Mouse (Mus musculus) neural tube, embryonic 11.5 days (tissue): Measurements from ENCODE around the gene Ankrd24. TPM values are rescaled to one million over a fixed set of nuclear protein-coding genes. Genes with fewer than 3 reads are reported as not detected.

Experiments
- ATAC-seq: fragments of 200-750 bp; cut with Nextera tagmentation; 2 replicates; pipeline ENCODE4 v1.8.0; 2017; ENCODE audit warnings: moderate number of reproducible peaks, mild to moderate bottlenecking, moderate TSS enrichment, moderate library complexity; ENCODE audit not compliant: insufficient read depth, low FRiP score, low TSS enrichment
- DNase-seq: peaks from one replicate; pipeline ENCODE4 v3.0.0-alpha.2; 2015; ENCODE audit warnings: low spot score
- H3K27ac ChIP-seq: fragments of 300-500 bp; sonication (generic); 2 replicates; pipeline ENCODE4 v1.5.1; 2014; ENCODE audit warnings: low read depth, mild to moderate bottlenecking, low read length
- H3K27me3 ChIP-seq: fragments of 300-500 bp; sonication (generic); 2 replicates; pipeline ENCODE4 v1.6.1; 2014; ENCODE audit warnings: mild to moderate bottlenecking, low read length, mixed read lengths; ENCODE audit not compliant: control insufficient read depth, insufficient read depth
- H3K36me3 ChIP-seq: fragments of 300-500 bp; sonication (generic); 2 replicates; pipeline ENCODE4 v1.6.1; 2014; ENCODE audit warnings: mild to moderate bottlenecking, low read length, moderate library complexity, mixed read lengths; ENCODE audit not compliant: control insufficient read depth, insufficient read depth
- H3K4me1 ChIP-seq: fragments of 300-500 bp; sonication (generic); 2 replicates; pipeline ENCODE4 v1.6.1; 2014; ENCODE audit warnings: low read length, mixed read lengths; ENCODE audit not compliant: control insufficient read depth, insufficient read depth
- H3K4me2 ChIP-seq: fragments of 300-500 bp; sonication (generic); 2 replicates; pipeline ENCODE4 v1.6.1; 2014; ENCODE audit warnings: low read depth, mild to moderate bottlenecking, moderate library complexity
- H3K4me3 ChIP-seq: fragments of 300-500 bp; sonication (generic); 2 replicates; pipeline ENCODE4 v1.5.1; 2014; ENCODE audit warnings: low read depth, low read length
- H3K9ac ChIP-seq: fragments of 300-500 bp; sonication (generic); 2 replicates; pipeline ENCODE4 v1.6.1; 2014; ENCODE audit warnings: mild to moderate bottlenecking, low read length
- H3K9me3 ChIP-seq: fragments of 300-500 bp; sonication (generic); 2 replicates; pipeline ENCODE4 v1.6.1; 2016; ENCODE audit warnings: low read length; ENCODE audit not compliant: control insufficient read depth
- WGBS: fragments of 180-500 bp; shearing (Covaris S2); extraction: QIAGEN DNeasy Blood & Tissue Kit; methylation state at CpG from one replicate; pipeline ENCODE4 v1.1.7; 2014; 5-methylcytosine and 5-hydroxymethylcytosine counted together
- polyA plus RNA-seq: library from polyadenylated mRNA; unstranded; fragments of >200 nt; fragmentation: Nextera tagmentation; extraction: Ambion mirVana; gene quantifications from 2 replicates; pipeline ENCODE4 v1.2.1, GENCODE M21; 2014

Ankrd24 gene
- polyA plus RNA-seq, 1 experiment from 2014 or later, result 4.6 TPM

DNA sequence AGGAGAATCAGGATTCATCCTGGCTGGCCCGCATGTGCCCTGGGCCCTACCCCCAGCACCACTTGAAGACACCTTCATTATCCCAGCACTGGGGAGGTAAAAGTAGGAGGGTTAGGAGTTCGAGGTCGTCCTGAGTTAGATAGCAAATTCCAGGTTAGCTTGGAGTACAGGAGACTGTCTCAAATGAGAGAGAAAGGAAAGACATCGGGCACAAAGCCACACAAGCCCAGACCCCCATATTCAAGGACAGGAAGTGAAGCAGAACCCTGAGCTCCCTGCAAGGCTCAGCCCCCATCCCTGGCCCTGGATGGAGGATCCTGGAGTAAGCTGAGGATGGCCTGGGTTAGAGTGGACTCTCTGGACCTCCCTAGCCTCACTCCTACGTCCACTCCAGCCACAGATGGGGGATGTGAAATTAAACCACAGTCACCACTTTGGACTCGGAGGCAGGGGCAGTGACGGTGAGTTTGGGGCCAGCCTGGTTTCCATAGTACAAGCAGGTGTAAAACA is 26.9 kb upstream of the Ankrd24 start:
- no peak overlapping the region for H3K4me3 ChIP-seq
- no peak overlapping the region for H3K9ac ChIP-seq
- no peak overlapping the region for H3K27ac ChIP-seq
- WGBS, result 26% methylated on average over 7 of the region's 7 CpGs
- DNase-seq (no peak), ATAC-seq (no peak)
- H3K36me3 ChIP-seq, result no peaks in the 10 kb centered on the region
- H3K9me3 ChIP-seq, result no peaks in the 10 kb centered on the region
- no peak overlapping the region; the same call in 1 of the 2 replicates for H3K4me2 ChIP-seq
- H3K27me3 ChIP-seq, result peaks cover 16% of the 10 kb centered on the region
- H3K4me1 ChIP-seq, result peaks cover 25% of the 10 kb centered on the region

DNA sequence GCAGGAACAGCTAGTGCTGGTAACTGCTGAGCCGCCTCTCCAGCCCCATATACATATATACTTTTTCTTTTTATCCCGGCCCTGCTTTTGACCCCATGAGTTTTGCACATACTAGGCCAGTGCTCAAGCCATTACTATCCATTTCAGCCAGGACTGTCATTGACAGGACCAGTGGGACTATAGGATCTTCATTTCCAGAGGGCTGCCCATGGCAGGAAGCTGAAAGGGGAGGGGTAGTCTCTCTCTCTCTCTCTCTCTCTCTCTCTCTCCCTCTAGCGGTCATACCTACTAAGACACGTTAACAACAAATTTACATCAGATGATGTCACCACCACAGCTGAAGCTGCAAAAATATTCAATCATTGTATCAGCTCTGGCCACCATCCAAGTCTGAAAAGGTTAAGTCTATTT is 25.6 kb upstream of the Ankrd24 start:
- 17% methylated on average over 4 of the region's 4 CpGs for WGBS
- Histone ChIP-seq H3K4me1 (peaks cover 16% of the 10 kb centered on the region), H3K9ac (no peak overlapping the region), H3K27me3 (peaks cover 11% of the 10 kb centered on the region; the same call in 1 of the 2 replicates), H3K9me3 (no peaks in the 10 kb centered on the region), H3K4me2 (no peak overlapping the region), H3K4me3 (no peak overlapping the region), H3K36me3 (no peaks in the 10 kb centered on the region), H3K27ac (no peak overlapping the region)
- DNase-seq (peak; percentile 33), ATAC-seq (no peak)

- 85% methylated on average over 12 of the region's 12 CpGs for WGBS
- no peak for ATAC-seq
- no peaks in the 10 kb centered on the region for H3K9me3 ChIP-seq
- no peak overlapping the region for H3K4me2 ChIP-seq
- no peaks in the 10 kb centered on the region for H3K36me3 ChIP-seq
- H3K9ac ChIP-seq, result no peak overlapping the region
- H3K4me1 ChIP-seq, result peaks cover 16% of the 10 kb centered on the region
- no peak overlapping the region for H3K27ac ChIP-seq
- H3K4me3 ChIP-seq, result no peak overlapping the region
- peaks cover 9% of the 10 kb centered on the region; the same call in 1 of the 2 replicates for H3K27me3 ChIP-seq
- DNase-seq, result no peak
Measured at GRCm38 (mm10) chr10:81604019-81604967, 24.0 kb upstream of the Ankrd24 start.

GRCm38 (mm10) chr10:81604968-81605665 is 23.2 kb upstream of the Ankrd24 start:
- Histone ChIP-seq H3K9ac (no peak overlapping the region; the same call in 1 of the 2 replicates), H3K4me1 (peaks cover 15% of the 10 kb centered on the region), H3K27me3 (peaks cover 7% of the 10 kb centered on the region; the same call in 1 of the 2 replicates), H3K9me3 (no peaks in the 10 kb centered on the region), H3K36me3 (no peaks in the 10 kb centered on the region), H3K27ac (no peak overlapping the region), H3K4me3 (peak overlapping the region; percentile 47), H3K4me2 (peak overlapping the region; percentile 59)
- WGBS, result 22% methylated on average over 29 of the region's 29 CpGs
- ATAC-seq (0 out of 2 replicates have a peak, but pooled peaks have one; percentile 22), DNase-seq (peak; percentile 88)

DNA sequence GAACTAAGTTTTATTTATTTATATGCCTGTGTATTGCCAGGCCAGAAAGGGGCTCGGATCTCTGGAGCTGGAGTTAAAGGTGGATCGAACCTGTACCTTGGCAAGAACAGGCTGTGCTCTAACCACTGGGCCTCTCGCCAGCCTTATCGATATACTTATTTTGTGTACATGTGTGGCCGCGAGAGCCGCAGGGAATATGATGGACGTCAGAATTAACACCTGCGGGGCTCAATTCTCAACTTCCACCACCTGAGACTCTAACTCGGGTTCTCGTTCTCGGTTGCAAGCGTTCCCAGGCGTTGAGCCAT is 22.7 kb upstream of the Ankrd24 start:
- 0 out of 2 replicates have a peak, but pooled peaks have one; percentile 5 for ATAC-seq
- 4% methylated on average over 14 of the region's 14 CpGs for WGBS
- Histone ChIP-seq H3K9me3 (no peaks in the 10 kb centered on the region), H3K4me3 (peak overlapping the region; percentile 47), H3K9ac (peak overlapping the region; percentile 29; the same call in 1 of the 2 replicates), H3K36me3 (no peaks in the 10 kb centered on the region), H3K27ac (peak overlapping the region; percentile 74; the same call in 1 of the 2 replicates), H3K4me2 (peak overlapping the region; percentile 59), H3K27me3 (peaks cover 7% of the 10 kb centered on the region; the same call in 1 of the 2 replicates), H3K4me1 (peaks cover 13% of the 10 kb centered on the region)
- DNase-seq, result no peak

- Histone ChIP-seq H3K4me2 (peak within 1 kb of the TSS; percentile 77), H3K4me1 (peaks cover 12% of the 10 kb centered on the region), H3K9ac (peak within 1 kb of the TSS; percentile 65), H3K36me3 (no peaks in the 10 kb centered on the region), H3K9me3 (no peaks in the 10 kb centered on the region), H3K27ac (peak within 1 kb of the TSS; percentile 84), H3K4me3 (peak within 1 kb of the TSS; percentile 47), H3K27me3 (peaks cover 7% of the 10 kb centered on the region; the same call in 1 of the 2 replicates)
- WGBS, result under 1% methylated on average over 39 of the region's 39 CpGs
- DNase-seq (peak; percentile 91), ATAC-seq (peak; percentile 87)
Measured at GRCm38 (mm10) chr10:81605974-81606751, 22.2 kb upstream of the Ankrd24 start, which contains the start of gene BC025920. TSS of gene BC025920 (plus strand) at chr10:81606270.

GRCm38 (mm10) chr10:81608308-81608707 is 20.0 kb upstream of the Ankrd24 start:
- Histone ChIP-seq H3K4me2 (no peak overlapping the region), H3K4me1 (peaks cover 6% of the 10 kb centered on the region; the same call in 1 of the 2 replicates), H3K27me3 (no peaks in the 10 kb centered on the region), H3K4me3 (no peak overlapping the region), H3K36me3 (no peaks in the 10 kb centered on the region), H3K9me3 (no peaks in the 10 kb centered on the region), H3K9ac (no peak overlapping the region), H3K27ac (no peak overlapping the region)
- ATAC-seq (no peak), DNase-seq (no peak)
- WGBS, result 88% methylated on average over 1 of the region's 1 CpGs

- Histone ChIP-seq H3K27me3 (no peaks in the 10 kb centered on the region), H3K9me3 (no peaks in the 10 kb centered on the region), H3K4me1 (no peaks in the 10 kb centered on the region), H3K4me3 (no peak overlapping the region), H3K27ac (no peak overlapping the region), H3K36me3 (no peaks in the 10 kb centered on the region), H3K4me2 (no peak overlapping the region), H3K9ac (no peak overlapping the region)
- ATAC-seq, result no peak
- no peak for DNase-seq
- 72% methylated on average over 3 of the region's 3 CpGs for WGBS
Measured at GRCm38 (mm10) chr10:81612779-81613178, 15.6 kb upstream of the Ankrd24 start.
